Mouse (Mus musculus) right cerebral cortex, postnatal 14 days (tissue): ENCODE measurements around the gene Olfr97.

ENCODE experiments used
- DNase-seq: peaks from one replicate; pipeline ENCODE4 v3.0.0; 2022

Olfr97 gene

DNA sequence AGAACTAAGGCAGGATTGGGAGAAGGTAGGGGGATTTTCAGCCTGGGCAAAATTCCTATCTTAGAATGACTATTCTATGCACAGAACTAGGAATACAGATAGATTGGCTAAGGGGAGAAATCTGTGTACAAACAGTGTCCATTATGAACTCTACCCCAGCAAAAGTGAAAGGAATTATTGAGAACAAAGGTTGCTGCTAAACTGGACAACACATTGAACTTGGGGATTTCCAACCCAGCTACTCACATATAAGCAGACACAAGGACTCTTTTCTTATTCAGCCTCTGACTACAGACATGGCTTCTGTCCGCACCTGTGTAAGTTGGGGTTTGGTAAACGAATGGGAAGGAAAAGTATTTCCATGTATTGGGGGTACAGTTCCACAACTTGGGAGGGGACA lies 43.5 kb downstream of the Olfr97 start, which contains the start of gene Ubd:
Gene Ubd, plus strand, starts transcription at position 237 of the 400 bp plus-strand sequence.
- no peak for DNase-seq

GRCm38 (mm10) chr17:37193032-37193431 lies 44.1 kb downstream of the Olfr97 start:
- DNase-seq: no peak

DNA sequence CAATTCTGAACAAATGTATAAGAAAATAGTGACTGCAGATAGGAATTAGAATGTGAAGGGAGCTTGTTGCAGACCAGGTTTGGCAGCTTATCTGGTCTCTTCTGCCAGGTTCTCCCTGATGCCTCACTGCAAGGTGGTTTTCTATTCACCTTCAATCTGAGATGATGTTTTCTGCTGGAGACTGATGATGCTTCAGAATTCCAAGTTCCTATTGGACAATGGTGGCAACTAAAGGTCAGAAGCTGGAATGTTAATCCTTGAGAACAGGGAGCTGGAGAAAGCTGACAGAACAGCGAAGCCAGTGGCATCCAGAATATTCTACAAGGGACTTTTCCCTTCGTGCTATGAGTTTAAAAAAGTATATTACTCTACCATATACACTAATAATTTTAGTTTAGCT lies 46.4 kb downstream of the Olfr97 start:
- DNase-seq: no peak

- DNase-seq: no peak
These were observed 51.7 kb downstream of the Olfr97 start for GRCm38 (mm10) chr17:37185474-37185873.
